Mouse (Mus musculus) cerebellum, adult 2 months (tissue): Measurements from ENCODE around the gene Eif3k. TPM values are rescaled to one million over a fixed set of nuclear protein-coding genes. Genes with fewer than 3 reads are reported as not detected.
A peak's percentile ranks its signal among the peaks of the same experiment; 100 is the strongest.

Experiments
- DNase-seq, 2 experiments: peaks; one replicate each; pipeline ENCODE4 v3.0.0; 2021
- H3K27ac ChIP-seq: fragments of 200-500 bp; 2 replicates; pipeline ENCODE4 v1.5.1; 2012; ENCODE audit warnings: low read length, control low read depth, inconsistent platforms; ENCODE audit not compliant: insufficient read depth
- H3K27me3 ChIP-seq: fragments of 200-500 bp; 2 replicates; pipeline ENCODE4 v1.6.1; 2012; ENCODE audit warnings: inconsistent platforms, mild to moderate bottlenecking, low read length, moderate library complexity; ENCODE audit not compliant: control insufficient read depth, insufficient read depth
- H3K4me1 ChIP-seq: fragments of 200-500 bp; 2 replicates; pipeline ENCODE4 v1.6.1; 2011; ENCODE audit warnings: low read length; ENCODE audit not compliant: control insufficient read depth, insufficient read depth
- H3K4me3 ChIP-seq: fragments of 200-500 bp; replicated peaks from 2 replicates; pipeline ENCODE3; 2011; ENCODE audit warnings: mild to moderate bottlenecking, low read depth, low read length, control low read depth; ENCODE audit not compliant: insufficient read depth
- CTCF ChIP-seq: fragments of 200-500 bp; IDR thresholded peaks from 2 replicates; pipeline ENCODE4 v1.5.1; 2011; ENCODE audit warnings: low read depth, mild to moderate bottlenecking, control low read depth, low read length, moderate library complexity, borderline replicate concordance; ENCODE audit not compliant: insufficient read depth
- POLR2A ChIP-seq: fragments of 200-500 bp; IDR thresholded peaks from 2 replicates; pipeline ENCODE4 v1.6.1; 2011; ENCODE audit warnings: low read length, control low read depth, borderline replicate concordance; ENCODE audit not compliant: insufficient read depth
- WGBS: fragments of 180-500 bp; shearing (Covaris S2); methylation state at CpG from one replicate; pipeline ENCODE4 v1.1.7; 2018; 5-methylcytosine and 5-hydroxymethylcytosine counted together
- polyA plus RNA-seq: library from polyadenylated mRNA; depleted of rRNA; stranded (reverse); fragments of >200 nt; gene quantifications from 2 replicates; pipeline ENCODE4 v1.2.3, GENCODE M21; 2012

Gene Eif3k
- polyA plus RNA-seq, 1 experiment: 322 TPM

DNA sequence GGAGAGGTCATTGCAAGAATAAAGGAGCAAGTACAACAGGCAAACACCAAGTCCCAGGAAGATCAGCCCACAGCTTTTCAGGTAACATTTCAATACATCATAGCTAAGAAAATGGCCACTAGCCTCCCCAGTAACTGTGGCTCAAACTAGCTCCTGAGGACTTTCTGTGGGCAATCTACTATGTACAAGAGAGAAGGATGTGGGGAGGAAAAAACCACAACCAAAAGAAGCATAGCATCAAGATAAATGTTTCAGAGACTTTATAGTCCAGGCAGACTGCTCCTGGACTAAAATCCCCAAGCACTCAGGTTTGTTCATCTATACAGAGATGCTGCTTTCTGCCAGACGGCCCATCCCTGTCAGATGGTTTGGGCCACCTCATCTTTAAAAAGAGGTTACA, 25.4 kb downstream of the Eif3k start:
- peaks cover 18% of the 10 kb centered on the region for H3K4me1 ChIP-seq
- DNase-seq: no peak
- no peak overlapping the region for H3K27ac ChIP-seq
- no peaks in the 10 kb centered on the region for H3K27me3 ChIP-seq
- H3K4me3 ChIP-seq: no peak overlapping the region
- WGBS: 74% methylated on average over 1 of the region's 1 CpGs
- no peak for TF ChIP-seq CTCF
- no peak for TF ChIP-seq POLR2A

DNA sequence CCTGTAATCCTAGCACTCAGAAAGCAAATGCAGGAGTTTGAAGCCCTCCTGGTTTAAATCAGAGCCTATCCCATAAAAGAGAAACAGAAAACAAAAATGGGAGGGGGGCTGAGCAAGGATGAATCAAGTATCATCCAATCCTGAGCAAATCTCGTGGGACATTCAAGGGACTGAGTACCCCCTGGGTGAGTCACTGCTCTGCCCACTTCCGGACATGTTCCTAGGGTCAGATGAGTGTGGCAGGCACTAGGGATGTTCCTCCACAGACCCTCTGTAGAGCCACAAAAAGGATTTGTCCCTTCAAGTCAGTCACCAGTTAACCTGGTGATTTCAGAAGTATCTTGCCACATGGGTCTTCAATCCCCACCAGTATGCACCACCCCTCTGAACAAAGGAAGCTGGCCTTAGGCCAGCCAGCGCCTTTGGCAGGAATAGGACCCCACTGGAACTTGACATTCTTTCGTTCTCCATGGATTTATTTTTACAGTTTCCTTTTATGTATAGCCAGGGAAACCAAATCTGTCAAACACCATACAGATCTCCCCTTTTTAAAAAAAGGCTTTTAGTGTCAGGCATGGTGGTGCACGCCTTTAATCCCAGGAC, 26.3 kb downstream of the Eif3k start:
- TF ChIP-seq CTCF: no peak
- no peak for TF ChIP-seq POLR2A
- H3K27ac ChIP-seq: no peak overlapping the region
- DNase-seq: no peak
- no peaks in the 10 kb centered on the region for H3K27me3 ChIP-seq
- 35% methylated on average over 5 of the region's 5 CpGs for WGBS
- peaks cover 14% of the 10 kb centered on the region for H3K4me1 ChIP-seq
- no peak overlapping the region for H3K4me3 ChIP-seq

DNA sequence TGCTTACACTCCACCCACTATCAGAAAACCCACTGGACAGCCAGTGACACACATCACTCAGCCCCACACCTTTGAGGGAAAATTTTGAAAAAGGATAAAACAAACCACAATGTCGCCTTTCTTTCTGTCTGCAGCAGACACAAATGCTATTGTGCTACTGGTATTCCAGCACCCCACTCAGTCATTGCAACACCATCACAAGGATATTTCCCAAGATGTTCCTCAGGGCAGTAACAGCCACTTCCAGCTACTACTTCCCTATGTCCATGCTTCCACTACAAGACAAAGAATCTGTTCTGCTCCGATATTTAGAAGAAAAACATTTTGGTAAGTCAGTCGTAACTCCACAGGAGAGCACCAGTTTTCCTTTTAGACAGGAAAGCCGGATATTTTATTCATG, 26.9 kb downstream of the Eif3k start:
- no peak overlapping the region for H3K27ac ChIP-seq
- no peaks in the 10 kb centered on the region for H3K27me3 ChIP-seq
- 50% methylated on average over 4 of the region's 4 CpGs for WGBS
- no peak for DNase-seq
- peaks cover 11% of the 10 kb centered on the region for H3K4me1 ChIP-seq
- TF ChIP-seq CTCF (no peak), POLR2A (no peak)
- H3K4me3 ChIP-seq: no peak overlapping the region

DNA sequence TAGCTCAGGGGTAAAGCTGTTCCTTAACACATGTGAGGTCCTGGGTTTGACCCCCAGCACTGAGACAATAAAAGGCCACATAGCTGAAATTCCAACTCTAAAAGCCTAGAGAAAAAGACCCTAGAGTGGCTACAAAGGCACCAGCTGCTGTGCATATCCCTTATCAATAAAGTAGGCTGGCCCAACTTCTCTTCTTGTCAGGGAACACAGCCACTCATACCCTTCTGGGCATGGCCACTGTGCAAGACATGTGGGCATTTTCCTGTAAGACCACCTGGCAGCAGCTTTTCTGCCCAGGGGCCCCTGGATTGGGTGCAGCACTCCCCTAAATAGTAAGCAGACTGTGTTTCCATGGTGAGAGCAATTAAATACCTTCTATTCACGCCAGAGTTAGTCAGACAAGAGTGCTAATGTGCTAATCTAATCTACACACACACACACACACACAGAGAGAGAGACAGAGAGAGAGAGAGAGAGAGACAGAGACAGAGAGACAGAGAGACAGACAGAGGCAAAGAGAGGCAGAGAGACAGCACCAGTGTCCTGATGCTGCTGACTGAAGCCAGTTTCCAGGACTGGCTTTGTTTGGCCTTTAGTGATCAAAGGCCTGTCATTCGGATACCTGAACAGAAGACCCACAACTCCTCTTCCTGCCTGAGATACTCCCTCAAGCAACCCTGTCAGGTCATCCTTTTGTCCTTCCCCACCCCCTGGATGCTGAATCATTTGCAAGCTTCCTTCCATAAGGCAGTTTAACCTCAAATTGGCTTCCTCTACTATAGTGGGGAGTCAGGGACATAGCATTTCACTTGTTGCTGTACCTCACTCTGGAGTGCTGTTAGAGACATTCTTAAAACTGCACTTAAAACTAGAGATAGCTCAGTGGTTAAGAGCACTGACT, 27.9 kb downstream of the Eif3k start:
- Histone ChIP-seq H3K4me3 (no peak overlapping the region), H3K27me3 (no peaks in the 10 kb centered on the region), H3K4me1 (peaks cover 7% of the 10 kb centered on the region), H3K27ac (no peak overlapping the region)
- WGBS: 29% methylated on average over 2 of the region's 2 CpGs
- TF ChIP-seq POLR2A (no peak), CTCF (no peak)
- DNase-seq: no peak

DNA sequence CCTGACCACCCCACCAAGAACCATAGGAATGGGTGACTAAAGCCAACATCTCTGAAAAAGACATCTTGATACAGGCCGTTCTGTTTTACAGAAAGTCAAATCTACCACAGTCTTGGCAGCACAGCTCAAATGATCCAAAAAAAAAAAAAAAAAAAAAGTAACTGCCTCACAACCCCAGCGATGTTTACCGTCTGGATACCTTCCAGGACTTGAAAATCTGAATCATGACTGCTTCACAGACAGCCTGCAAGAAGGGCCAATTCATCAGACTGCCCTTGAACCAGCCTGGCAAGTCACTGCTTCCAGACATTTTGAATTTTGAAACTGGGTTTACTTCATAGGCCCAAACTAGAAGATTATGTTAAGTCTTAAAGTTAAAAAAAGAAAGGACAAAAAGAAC, 28.9 kb downstream of the Eif3k start:
- 11% methylated on average over 3 of the region's 3 CpGs for WGBS
- peak in 1 of 2 experiments; percentile 34 for DNase-seq
- peaks cover 9% of the 10 kb centered on the region for H3K4me1 ChIP-seq
- no peak overlapping the region; the same call in 1 of the 2 replicates for H3K27ac ChIP-seq
- H3K4me3 ChIP-seq: no peak overlapping the region
- no peak for TF ChIP-seq CTCF
- no peak for TF ChIP-seq POLR2A
- no peaks in the 10 kb centered on the region for H3K27me3 ChIP-seq

DNA sequence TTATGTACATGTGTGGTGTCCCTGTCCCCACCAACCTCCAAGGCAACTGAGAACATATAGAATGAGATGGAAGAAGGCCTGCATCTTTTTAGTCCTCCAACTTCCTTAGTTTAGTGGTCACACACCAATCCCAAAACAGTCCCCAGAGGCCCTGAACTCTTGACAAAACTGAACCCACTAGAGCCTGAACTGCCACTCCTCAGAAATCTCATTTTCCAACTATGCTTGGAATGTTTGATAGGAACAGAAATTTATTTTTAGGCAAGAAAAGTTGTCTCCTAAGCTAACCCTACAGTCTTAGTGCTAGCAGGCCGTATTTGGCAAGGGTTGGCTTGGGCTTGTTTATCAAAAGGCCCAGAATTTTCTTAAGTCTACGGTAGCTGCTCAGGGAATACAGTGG, 29.9 kb downstream of the Eif3k start:
- Histone ChIP-seq H3K27me3 (no peaks in the 10 kb centered on the region), H3K27ac (no peak overlapping the region), H3K4me3 (no peak overlapping the region), H3K4me1 (peaks cover 15% of the 10 kb centered on the region)
- WGBS: 89% methylated on average over 2 of the region's 2 CpGs
- DNase-seq: no peak
- no peak for TF ChIP-seq CTCF
- no peak for TF ChIP-seq POLR2A

DNA sequence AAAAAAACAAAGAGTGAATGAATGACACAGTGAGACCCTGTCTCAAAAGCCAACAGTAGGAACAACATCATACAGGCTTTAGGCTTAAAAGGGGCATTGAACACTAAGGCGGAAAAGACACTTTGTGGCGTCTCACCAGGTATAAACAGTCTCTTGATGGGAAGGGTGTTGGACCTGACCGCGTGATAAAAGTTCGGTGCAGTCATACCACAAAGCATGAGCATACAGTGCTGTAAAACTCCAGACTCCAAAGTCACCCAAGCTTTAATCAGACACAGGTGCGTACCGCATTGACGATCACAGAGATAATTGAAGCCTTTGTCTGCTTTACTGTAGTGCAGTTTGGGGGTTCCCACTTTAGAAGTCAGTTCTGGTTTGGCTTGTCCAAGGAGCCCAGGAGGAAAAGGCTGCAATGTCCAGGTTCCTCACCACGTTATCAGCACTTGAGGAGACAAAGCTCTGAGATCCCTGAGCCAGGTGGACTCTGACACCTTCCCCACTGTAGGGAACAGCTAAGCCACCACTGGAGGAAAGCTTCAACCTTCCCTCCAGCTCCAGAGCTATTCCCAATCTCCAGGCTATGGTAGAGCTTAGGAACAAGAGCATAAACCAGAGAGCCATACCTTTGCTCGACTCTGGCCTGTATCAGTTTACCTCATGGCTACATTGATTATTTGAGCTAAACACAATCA, 31.2 kb downstream of the Eif3k start:
- Histone ChIP-seq H3K27ac (no peak overlapping the region), H3K4me3 (no peak overlapping the region), H3K4me1 (peaks cover 18% of the 10 kb centered on the region), H3K27me3 (no peaks in the 10 kb centered on the region)
- TF ChIP-seq CTCF (no peak), POLR2A (no peak)
- 88% methylated on average over 10 of the region's 10 CpGs for WGBS
- no peak for DNase-seq
